Mouse (Mus musculus): ENCODE measurements around the gene Gm8871. TPM values are rescaled to one million over a fixed set of nuclear protein-coding genes. Genes with fewer than 3 reads are reported as not detected.
"Not testable (repeated sequence)": the region's sequence is repeated elsewhere in the genome, so short reads cannot be mapped to it uniquely, and the experiment has no call there.

Gm8871 gene
- polyA plus RNA-seq (2015; fragmentation: Nextera tagmentation; extraction: Ambion mirVana) = not detected in 2 replicates

DNA sequence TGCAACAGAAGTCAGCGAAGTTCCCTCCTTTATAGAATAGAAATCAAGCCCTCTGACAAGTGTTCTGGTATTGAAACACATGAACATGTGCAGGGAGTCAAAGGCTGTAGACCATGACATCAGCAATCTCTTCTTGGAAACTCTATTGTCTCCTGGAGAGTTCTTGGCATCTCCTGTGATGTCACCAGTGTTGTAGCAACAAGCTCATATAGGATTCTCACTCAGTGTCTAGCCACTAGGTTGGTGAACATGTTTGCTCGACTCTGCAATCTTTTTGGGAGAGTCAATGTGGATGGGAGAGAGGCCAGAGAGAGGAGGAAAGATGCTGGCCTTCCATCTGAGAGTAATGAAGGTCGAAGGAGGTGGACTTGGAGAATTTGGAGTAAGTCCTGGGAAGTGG, at the start of gene Gm8871, which contains the start of gene Gm8857:
TSS of gene Gm8871 (plus strand) at position 301 of the 400 bp plus-strand sequence.
TSS of gene Gm8857 (plus strand) at position 303 of the 400 bp plus-strand sequence.
- H3K4me3 ChIP-seq (replicated peaks; ENCODE audit: low read length); H3K4me1 ChIP-seq (replicated peaks; ENCODE audit: control insufficient read depth, insufficient read depth, low read length): not testable (repeated sequence)
- WGBS = 43% methylated on average over 1 of the region's 3 CpGs

GRCm38 (mm10) chr5:10953512-10953911, 5.9 kb downstream of the Gm8871 start:
- H3K4me2 ChIP-seq (ENCODE audit: low read length); H3K4me3 ChIP-seq (replicated peaks; ENCODE audit: low read length); H3K9ac ChIP-seq (replicated peaks; ENCODE audit: low read depth, low read length); H3K27ac ChIP-seq (ENCODE audit: low read length); H3K36me3 ChIP-seq (ENCODE audit: control insufficient read depth, insufficient read depth); H3K4me1 ChIP-seq (replicated peaks; ENCODE audit: control insufficient read depth, insufficient read depth, low read length); H3K9me3 ChIP-seq (ENCODE audit: control insufficient read depth, low read length); H3K27me3 ChIP-seq (replicated peaks; ENCODE audit: control insufficient read depth, insufficient read depth, low read length); ATAC-seq: not testable (repeated sequence)
- 100% methylated on average over 2 of the region's 2 CpGs for WGBS

More for the DNA sequence above, at the start of gene Gm8871, which contains the start of gene Gm8857:
- not testable (repeated sequence) for H3K4me2 ChIP-seq (ENCODE audit: low read length); ATAC-seq; H3K9ac ChIP-seq (replicated peaks; ENCODE audit: low read depth, low read length); H3K36me3 ChIP-seq (ENCODE audit: control insufficient read depth, insufficient read depth); H3K9me3 ChIP-seq (ENCODE audit: control insufficient read depth, low read length); H3K27ac ChIP-seq (ENCODE audit: low read length); H3K27me3 ChIP-seq (replicated peaks; ENCODE audit: control insufficient read depth, insufficient read depth, low read length)

DNA sequence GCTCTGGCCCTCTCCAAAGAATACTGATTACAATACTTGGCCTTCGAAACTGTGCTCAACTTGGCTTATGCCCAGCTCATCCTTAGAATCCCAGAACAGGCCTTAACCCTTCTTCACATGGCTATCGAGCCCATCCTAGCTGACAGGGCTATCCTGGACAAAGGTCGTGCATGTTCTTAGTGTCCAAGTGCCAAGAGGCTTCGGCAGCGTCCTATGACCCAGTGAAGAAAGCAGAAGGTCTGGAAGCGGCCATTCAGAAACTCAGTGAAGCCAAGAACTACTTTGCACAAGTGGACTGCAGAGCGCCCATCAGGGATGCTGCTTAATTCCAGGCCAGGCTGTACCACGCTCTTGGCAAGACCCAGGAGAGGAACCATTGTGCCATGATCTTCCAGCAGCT, 10.5 kb downstream of the Gm8871 start:
- not testable (repeated sequence) for H3K4me2 ChIP-seq (ENCODE audit: low read length); H3K4me3 ChIP-seq (replicated peaks; ENCODE audit: low read length); H3K4me1 ChIP-seq (replicated peaks; ENCODE audit: control insufficient read depth, insufficient read depth, low read length); H3K9me3 ChIP-seq (ENCODE audit: control insufficient read depth, low read length); H3K36me3 ChIP-seq (ENCODE audit: control insufficient read depth, insufficient read depth); H3K9ac ChIP-seq (replicated peaks; ENCODE audit: low read depth, low read length); H3K27me3 ChIP-seq (replicated peaks; ENCODE audit: control insufficient read depth, insufficient read depth, low read length); ATAC-seq; H3K27ac ChIP-seq (ENCODE audit: low read length)
- 70% methylated on average over 4 of the region's 8 CpGs for WGBS

Other genes starting within 250 kb of the Gm8871 start
- gene Gm8857, start within 50 bp of the Gm8871 start, polyA plus RNA-seq (2015; fragmentation: Nextera tagmentation; extraction: Ambion mirVana) = not detected in 2 replicates
- not detected in 2 replicates for gene Gm8879, start 179.8 kb downstream of the Gm8871 start, polyA plus RNA-seq (2015; fragmentation: Nextera tagmentation; extraction: Ambion mirVana)
- gene Gm5861, start 235.3 kb downstream of the Gm8871 start, polyA plus RNA-seq (2015; fragmentation: Nextera tagmentation; extraction: Ambion mirVana) = not detected in 2 replicates